Mouse (Mus musculus) hindbrain, embryonic 11.5 days (tissue): ENCODE measurements around the gene Ldb1. TPM values are rescaled to one million over a fixed set of nuclear protein-coding genes. Genes with fewer than 3 reads are reported as not detected.

ENCODE experiments used
- ATAC-seq: fragments of 200-750 bp; cut with Nextera tagmentation; 2 replicates; pipeline ENCODE4 v1.8.0; 2017; ENCODE audit warnings: mild to moderate bottlenecking, moderate TSS enrichment, moderate library complexity; ENCODE audit not compliant: low FRiP score
- DNase-seq: peaks from one replicate; pipeline ENCODE4 v3.0.0-alpha.2; 2015; ENCODE audit warnings: low spot score
- H3K27ac ChIP-seq: fragments of 300-500 bp; sonication (generic); 2 replicates; pipeline ENCODE4 v1.5.1; 2014; ENCODE audit warnings: mild to moderate bottlenecking, low read depth, low read length
- H3K27me3 ChIP-seq: fragments of 300-500 bp; sonication (generic); 2 replicates; pipeline ENCODE4 v1.6.1; 2014; ENCODE audit warnings: mild to moderate bottlenecking, low read length, moderate library complexity, mixed read lengths; ENCODE audit not compliant: control insufficient read depth, insufficient read depth
- H3K36me3 ChIP-seq: fragments of 300-500 bp; sonication (generic); 2 replicates; pipeline ENCODE4 v1.6.1; 2014; ENCODE audit warnings: mild to moderate bottlenecking, low read length, moderate library complexity, mixed read lengths; ENCODE audit not compliant: control insufficient read depth, insufficient read depth
- H3K4me1 ChIP-seq: fragments of 300-500 bp; sonication (generic); replicated peaks from 2 replicates; pipeline ENCODE4 v1.6.1; 2014; ENCODE audit warnings: low read length, mixed read lengths; ENCODE audit not compliant: control insufficient read depth, insufficient read depth
- H3K4me2 ChIP-seq: fragments of 300-500 bp; sonication (generic); replicated peaks from 2 replicates; pipeline ENCODE4 v1.6.1; 2014; ENCODE audit warnings: mild to moderate bottlenecking, low read depth, low read length
- H3K4me3 ChIP-seq: fragments of 300-500 bp; sonication (generic); 2 replicates; pipeline ENCODE4 v1.5.1; 2014; ENCODE audit warnings: low read depth, low read length
- H3K9ac ChIP-seq: fragments of 300-500 bp; sonication (generic); 2 replicates; pipeline ENCODE4 v1.6.1; 2014; ENCODE audit warnings: low read depth, low read length
- H3K9me3 ChIP-seq: fragments of 300-500 bp; sonication (generic); 2 replicates; pipeline ENCODE4 v1.6.1; 2016; ENCODE audit warnings: low read length; ENCODE audit not compliant: control insufficient read depth
- WGBS: fragments of 180-500 bp; shearing (Covaris S2); extraction: QIAGEN DNeasy Blood & Tissue Kit; methylation state at CpG from one replicate; pipeline ENCODE4 v1.1.7; 2014; 5-methylcytosine and 5-hydroxymethylcytosine counted together
- polyA plus RNA-seq: library from polyadenylated mRNA; unstranded; fragments of >200 nt; fragmentation: Nextera tagmentation; extraction: Ambion mirVana; gene quantifications from 2 replicates; pipeline ENCODE4 v1.2.1, GENCODE M21; 2014

Ldb1 gene
- polyA plus RNA-seq, 1 experiment from 2014 or later: 95.8 TPM

GRCm38 (mm10) chr19:46074266-46074665 is 29.3 kb upstream of the Ldb1 start:
- Histone ChIP-seq H3K27me3 (no peaks in the 10 kb centered on the region), H3K36me3 (no peaks in the 10 kb centered on the region; the same call in 1 of the 2 replicates), H3K4me1 (peaks cover 5% of the 10 kb centered on the region; the same call in 1 of the 2 replicates), H3K9me3 (no peaks in the 10 kb centered on the region), H3K4me2 (no peak overlapping the region), H3K9ac (no peak overlapping the region), H3K27ac (no peak overlapping the region), H3K4me3 (no peak overlapping the region)
- DNase-seq (no peak), ATAC-seq (no peak)
- 91% methylated on average over 5 of the region's 5 CpGs for WGBS

GRCm38 (mm10) chr19:46073285-46073684 is 28.3 kb upstream of the Ldb1 start:
- H3K4me2 ChIP-seq: no peak overlapping the region
- no peak overlapping the region for H3K4me3 ChIP-seq
- DNase-seq (no peak), ATAC-seq (no peak)
- H3K9me3 ChIP-seq: no peaks in the 10 kb centered on the region
- no peak overlapping the region for H3K9ac ChIP-seq
- peaks cover 5% of the 10 kb centered on the region; the same call in 1 of the 2 replicates for H3K4me1 ChIP-seq
- H3K27me3 ChIP-seq: no peaks in the 10 kb centered on the region
- H3K27ac ChIP-seq: no peak overlapping the region
- H3K36me3 ChIP-seq: no peaks in the 10 kb centered on the region
- 90% methylated on average over 7 of the region's 7 CpGs for WGBS

GRCm38 (mm10) chr19:46068054-46068453 is 23.0 kb upstream of the Ldb1 start:
- Histone ChIP-seq H3K27me3 (no peaks in the 10 kb centered on the region), H3K9ac (no peak overlapping the region), H3K4me1 (no peaks in the 10 kb centered on the region), H3K9me3 (no peaks in the 10 kb centered on the region), H3K36me3 (peaks cover 20% of the 10 kb centered on the region; the same call in 1 of the 2 replicates), H3K4me2 (no peak overlapping the region), H3K27ac (no peak overlapping the region; the same call in 1 of the 2 replicates), H3K4me3 (no peak overlapping the region)
- DNase-seq (no peak), ATAC-seq (no peak)
- 74% methylated on average over 10 of the region's 10 CpGs for WGBS

- 91% methylated on average over 6 of the region's 6 CpGs for WGBS
- Histone ChIP-seq H3K27me3 (no peaks in the 10 kb centered on the region), H3K4me3 (no peak overlapping the region), H3K36me3 (peaks cover 27% of the 10 kb centered on the region; the same call in 1 of the 2 replicates), H3K4me2 (no peak overlapping the region), H3K4me1 (no peaks in the 10 kb centered on the region), H3K27ac (no peak overlapping the region), H3K9me3 (no peaks in the 10 kb centered on the region), H3K9ac (no peak overlapping the region)
- DNase-seq: no peak
- no peak for ATAC-seq
Measured at GRCm38 (mm10) chr19:46060845-46061244, 15.8 kb upstream of the Ldb1 start.

GRCm38 (mm10) chr19:46058466-46058865 is 13.5 kb upstream of the Ldb1 start:
- Histone ChIP-seq H3K36me3 (peaks cover 12% of the 10 kb centered on the region; the same call in 1 of the 2 replicates), H3K4me2 (no peak overlapping the region), H3K9ac (no peak overlapping the region), H3K27ac (no peak overlapping the region), H3K4me3 (no peak overlapping the region), H3K9me3 (no peaks in the 10 kb centered on the region), H3K4me1 (no peaks in the 10 kb centered on the region), H3K27me3 (no peaks in the 10 kb centered on the region)
- 96% methylated on average over 7 of the region's 7 CpGs for WGBS
- ATAC-seq (no peak), DNase-seq (no peak)

- DNase-seq (peak; percentile 83), ATAC-seq (peak; percentile 75)
- Histone ChIP-seq H3K9ac (peak overlapping the region; percentile 79), H3K4me2 (peak overlapping the region; percentile 83), H3K4me1 (no peaks in the 10 kb centered on the region), H3K9me3 (no peaks in the 10 kb centered on the region), H3K36me3 (0 out of 2 replicates have a peak, but pooled peaks cover 1% of the 10 kb centered on the region), H3K4me3 (peak overlapping the region; percentile 87), H3K27ac (peak overlapping the region; percentile 75), H3K27me3 (no peaks in the 10 kb centered on the region)
- WGBS: under 1% methylated on average over 37 of the region's 42 CpGs
Measured at GRCm38 (mm10) chr19:46056947-46057607, 12.1 kb upstream of the Ldb1 start.

GRCm38 (mm10) chr19:46056388-46056946 is 11.5 kb upstream of the Ldb1 start:
- Histone ChIP-seq H3K4me1 (no peaks in the 10 kb centered on the region), H3K9ac (peak overlapping the region; percentile 79), H3K9me3 (no peaks in the 10 kb centered on the region), H3K4me3 (peak overlapping the region; percentile 87), H3K27ac (peak overlapping the region; percentile 75), H3K4me2 (peak overlapping the region; percentile 83), H3K36me3 (no peaks in the 10 kb centered on the region), H3K27me3 (no peaks in the 10 kb centered on the region)
- peak; percentile 95 for ATAC-seq
- under 1% methylated on average over 50 of the region's 52 CpGs for WGBS
- DNase-seq: peak; percentile 95

- WGBS: under 1% methylated on average over 11 of the region's 11 CpGs
- Histone ChIP-seq H3K9ac (peak overlapping the region; percentile 32; the same call in 1 of the 2 replicates), H3K4me2 (peak overlapping the region; percentile 83; the same call in 1 of the 2 replicates), H3K4me1 (no peaks in the 10 kb centered on the region), H3K36me3 (no peaks in the 10 kb centered on the region), H3K9me3 (no peaks in the 10 kb centered on the region), H3K4me3 (peak overlapping the region; percentile 87), H3K27ac (no peak overlapping the region), H3K27me3 (no peaks in the 10 kb centered on the region)
- ATAC-seq (peak; percentile 78), DNase-seq (no peak)
Measured at GRCm38 (mm10) chr19:46055752-46056387, 10.9 kb upstream of the Ldb1 start.
